Mouse (Mus musculus): ENCODE results near the gene 4930432M17Rik.

Gene 4930432M17Rik

DNA sequence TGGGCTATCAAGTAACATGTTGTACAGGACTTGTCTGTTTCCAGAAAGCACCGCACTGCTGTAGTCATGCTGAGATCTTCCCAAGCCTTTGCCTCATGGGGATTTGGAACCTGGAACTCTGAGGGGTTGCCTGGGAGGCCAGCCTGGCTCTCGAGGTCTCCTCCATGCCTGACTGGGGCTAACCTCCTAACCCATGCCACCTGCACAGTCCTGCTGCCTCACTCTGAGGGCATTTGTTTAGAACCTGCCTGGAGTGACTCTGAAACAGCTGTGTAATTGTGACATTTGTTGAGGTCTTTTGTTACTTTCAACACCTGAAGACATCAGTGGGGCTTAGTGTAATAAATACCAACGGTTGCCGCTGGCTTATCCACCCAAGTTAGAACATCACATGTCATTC lies 41.7 kb downstream of the 4930432M17Rik start:
- no peak for DNase-seq

DNA sequence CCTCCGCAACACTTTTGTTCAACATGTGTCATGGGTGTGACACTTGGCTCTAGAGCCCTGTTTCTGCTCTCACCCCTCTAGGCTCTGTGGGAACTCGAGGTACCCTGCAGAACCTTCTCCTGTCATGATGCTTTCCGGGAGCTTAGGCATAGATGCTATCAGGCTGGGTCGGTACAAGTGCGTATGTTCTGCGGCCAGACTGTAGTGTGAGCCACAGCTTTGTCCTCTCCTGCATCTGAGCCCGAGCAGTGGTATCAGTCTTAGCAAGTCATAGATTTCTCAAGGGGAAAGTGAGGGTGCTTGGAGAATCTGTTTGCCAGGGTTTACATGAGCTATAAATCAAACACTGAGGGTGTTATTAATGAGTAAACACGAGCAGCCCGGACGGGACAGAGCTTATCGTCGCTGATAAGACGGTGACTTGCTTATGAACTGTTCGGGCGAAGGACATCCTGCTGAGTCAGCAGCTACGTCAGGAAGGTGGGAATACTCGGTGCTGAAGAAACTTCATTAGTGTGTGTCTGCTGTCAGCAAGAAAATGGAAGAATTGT lies 42.7 kb downstream of the 4930432M17Rik start:
- no peak for DNase-seq

GRCm38 (mm10) chr3:121713816-121714215 lies 43.3 kb downstream of the 4930432M17Rik start:
- no peak for DNase-seq

DNA sequence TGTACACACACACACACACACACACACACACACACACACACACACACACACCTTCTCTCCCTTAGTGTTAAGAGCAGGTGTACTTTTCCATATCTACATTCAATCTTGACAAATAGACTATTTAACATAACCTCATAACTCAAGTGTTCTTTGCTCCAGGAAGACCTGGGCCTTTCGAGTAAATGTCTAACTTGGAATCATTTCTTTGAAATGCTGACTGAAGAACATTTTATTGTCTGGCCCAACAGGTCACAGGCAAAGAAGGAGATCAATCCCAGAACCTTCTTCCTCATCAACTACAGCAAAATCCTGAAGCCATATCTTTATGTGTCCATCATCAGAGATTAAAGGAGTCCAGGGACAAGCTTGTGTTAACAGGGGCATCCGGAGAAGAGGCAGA lies 43.9 kb downstream of the 4930432M17Rik start:
- no peak for DNase-seq

DNA sequence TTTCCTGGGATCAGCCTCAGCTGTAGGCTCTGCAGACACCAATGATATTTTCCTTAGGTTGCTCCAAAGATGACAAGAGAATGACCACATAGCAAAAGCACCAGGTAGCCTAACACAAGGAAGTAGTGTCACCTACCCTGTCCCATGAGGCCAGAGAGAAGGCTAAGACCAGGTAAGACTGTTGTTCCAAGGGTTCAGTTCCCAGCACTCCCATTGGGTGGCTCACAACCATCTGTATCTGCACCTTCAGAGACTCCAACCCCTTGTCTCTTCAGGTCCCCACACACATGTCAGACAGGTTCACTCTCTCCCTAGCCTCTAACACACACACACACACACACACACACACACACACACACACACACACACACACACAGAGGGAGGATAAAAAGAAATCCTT lies 44.8 kb downstream of the 4930432M17Rik start:
- DNase-seq, result no peak

- DNase-seq, result no peak
These were observed 45.3 kb downstream of the 4930432M17Rik start for GRCm38 (mm10) chr3:121715741-121716459.

DNA sequence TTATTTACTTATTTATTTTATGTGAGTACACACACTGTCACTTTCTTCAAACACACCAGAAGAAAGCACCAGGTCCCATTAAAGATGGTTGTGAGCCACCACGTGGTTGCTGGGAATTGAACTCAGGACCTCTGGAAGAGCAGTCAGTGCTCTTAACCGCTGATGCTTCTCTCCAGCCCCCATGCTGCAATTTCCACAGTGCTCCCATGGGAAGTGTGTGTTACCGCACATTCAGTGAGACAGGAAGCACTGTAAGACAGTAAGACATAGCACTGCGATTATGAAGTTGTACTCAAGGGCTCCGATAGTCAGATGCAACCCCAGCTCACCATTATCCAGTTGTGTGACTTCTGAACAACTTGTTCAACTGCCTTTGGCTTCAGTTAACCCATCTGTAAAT lies 45.9 kb downstream of the 4930432M17Rik start:
- DNase-seq, result no peak

DNA sequence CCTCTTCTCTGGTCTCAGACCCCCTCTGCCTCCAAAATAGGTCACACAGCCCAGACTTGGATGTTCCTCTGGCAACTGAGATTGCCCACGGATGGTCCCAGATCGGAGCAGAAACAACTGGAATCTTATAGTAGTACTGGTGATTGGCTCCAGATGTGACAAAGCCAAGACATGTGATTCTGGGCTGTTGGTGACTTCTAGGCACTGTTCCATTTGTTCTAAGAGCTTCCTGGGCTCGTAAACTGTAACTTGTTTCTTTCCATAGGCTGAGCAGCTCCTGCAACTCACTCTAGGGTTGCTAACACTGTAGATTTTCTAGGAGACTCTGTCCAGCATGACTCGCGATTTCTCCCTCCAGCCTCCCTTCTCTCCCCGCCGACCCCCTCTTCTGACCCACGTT lies 48.1 kb downstream of the 4930432M17Rik start:
- no peak for DNase-seq

- DNase-seq, result no peak
These were observed 49.1 kb downstream of the 4930432M17Rik start for GRCm38 (mm10) chr3:121719701-121720100.

GRCm38 (mm10) chr3:121720801-121721690 lies 50.5 kb downstream of the 4930432M17Rik start:
- no peak for DNase-seq

DNA sequence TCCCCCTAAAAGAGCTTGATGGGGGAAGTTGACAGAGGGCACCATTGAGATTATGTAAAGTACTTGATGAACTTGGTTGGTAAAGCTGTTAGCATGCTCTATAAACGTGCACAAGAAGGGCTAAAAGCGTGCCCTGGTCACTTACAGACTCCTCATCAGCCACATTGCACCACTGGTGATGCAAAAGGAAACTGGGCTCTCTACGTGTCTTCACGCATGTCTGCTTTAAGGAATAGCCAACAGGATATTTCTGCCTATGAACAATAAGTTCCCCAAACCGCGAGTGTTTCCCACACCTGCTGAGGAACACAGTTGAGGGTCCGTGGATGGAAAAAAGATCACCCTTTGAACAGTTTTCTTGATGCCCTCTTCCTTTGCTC lies 51.1 kb downstream of the 4930432M17Rik start:
- DNase-seq, result no peak

GRCm38 (mm10) chr3:121722971-121723844 lies 52.6 kb downstream of the 4930432M17Rik start, which contains the start of gene F3:
F3 (plus strand) TSS chr3:121723537.
- DNase-seq, result peak; percentile 78

GRCm38 (mm10) chr3:121723968-121724524 lies 53.5 kb downstream of the 4930432M17Rik start:
- no peak for DNase-seq

- no peak for DNase-seq
These were observed 54.0 kb downstream of the 4930432M17Rik start for GRCm38 (mm10) chr3:121724553-121724952.

- DNase-seq, result no peak
These were observed 55.1 kb downstream of the 4930432M17Rik start for GRCm38 (mm10) chr3:121725651-121726050.

GRCm38 (mm10) chr3:121729678-121730077 lies 59.1 kb downstream of the 4930432M17Rik start:
- DNase-seq, result no peak

Data from thymus, postnatal 4 days (tissue).